Mouse (Mus musculus) lung, embryonic 14.5 days (tissue): ENCODE data around the gene Tmem56. TPM values are rescaled to one million over a fixed set of nuclear protein-coding genes. Genes with fewer than 3 reads are reported as not detected.

ENCODE experiments used
- ATAC-seq: fragments of 200-750 bp; cut with Nextera tagmentation; 2 replicates; pipeline ENCODE4 v1.8.0; 2017; ENCODE audit warnings: mild to moderate bottlenecking, moderate TSS enrichment, moderate library complexity; ENCODE audit not compliant: insufficient read depth
- DNase-seq: peaks from one replicate; pipeline ENCODE4 v3.0.0-alpha.2; 2015
- H3K27ac ChIP-seq: fragments of 300-500 bp; sonication (generic); 2 replicates; pipeline ENCODE4 v1.5.1; 2014; ENCODE audit warnings: low read depth, mild to moderate bottlenecking, moderate library complexity
- H3K27me3 ChIP-seq: fragments of 300-500 bp; sonication (generic); 2 replicates; pipeline ENCODE4 v1.6.1; 2014; ENCODE audit warnings: low read length, control low read depth; ENCODE audit not compliant: insufficient read depth
- H3K36me3 ChIP-seq: fragments of 300-500 bp; sonication (generic); 2 replicates; pipeline ENCODE4 v1.6.1; 2014; ENCODE audit warnings: control low read depth; ENCODE audit not compliant: insufficient read depth
- H3K4me1 ChIP-seq: fragments of 300-500 bp; sonication (generic); 2 replicates; pipeline ENCODE4 v1.6.1; 2014; ENCODE audit warnings: antibody characterized with exemption, control low read depth; ENCODE audit not compliant: insufficient read depth
- H3K4me2 ChIP-seq: fragments of 300-500 bp; sonication (generic); 2 replicates; pipeline ENCODE4 v1.6.1; 2014; ENCODE audit warnings: mild to moderate bottlenecking
- H3K4me3 ChIP-seq: fragments of 300-500 bp; sonication (generic); 2 replicates; pipeline ENCODE4 v1.5.1; 2014; ENCODE audit warnings: low read depth, low read length
- H3K9ac ChIP-seq: fragments of 300-500 bp; sonication (generic); 2 replicates; pipeline ENCODE4 v1.6.1; 2014
- H3K9me3 ChIP-seq: fragments of 300-500 bp; sonication (generic); 2 replicates; pipeline ENCODE4 v1.6.1; 2016; ENCODE audit warnings: low read depth, low read length, control low read depth
- CTCF ChIP-seq: IDR thresholded peaks from 2 replicates; pipeline ENCODE4 v1.5.1; 2016; ENCODE audit warnings: antibody characterized with exemption, low read depth
- WGBS: fragments of 180-500 bp; shearing (Covaris S2); extraction: QIAGEN DNeasy Blood & Tissue Kit; methylation state at CpG from one replicate; pipeline ENCODE4 v1.1.7; 2014; 5-methylcytosine and 5-hydroxymethylcytosine counted together
- polyA plus RNA-seq: library from polyadenylated mRNA; unstranded; fragments of >200 nt; fragmentation: Nextera tagmentation; extraction: Ambion mirVana; gene quantifications from 2 replicates; pipeline ENCODE4 v1.2.1, GENCODE M21; 2014

Tmem56 gene
- polyA plus RNA-seq, 1 experiment from 2014 or later: 0.34 TPM

DNA sequence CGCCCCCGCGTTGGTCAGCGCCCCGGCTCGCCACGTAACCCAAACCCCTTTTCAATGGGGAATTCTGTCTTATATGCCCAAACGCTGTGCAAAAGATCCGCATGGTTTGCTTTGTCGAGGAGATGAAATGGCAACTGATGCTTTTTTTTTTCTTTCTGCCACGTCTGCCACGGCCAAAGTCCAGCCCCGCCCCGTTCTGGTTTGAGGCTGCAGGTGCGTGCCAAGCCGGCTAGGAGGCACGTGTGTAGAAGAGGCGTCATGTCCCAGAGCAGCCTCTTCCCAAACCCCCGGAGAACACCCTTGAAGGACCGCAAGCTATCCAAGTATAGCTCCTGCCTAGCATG is 19.7 kb downstream of the Tmem56 start:
- H3K27me3 ChIP-seq: peaks cover 57% of the 10 kb centered on the region
- DNase-seq (peak; percentile 52), ATAC-seq (peak; percentile 48; the same call in 1 of the 2 replicates)
- 3% methylated on average over 20 of the region's 20 CpGs for WGBS
- peak overlapping the region; percentile 57 for H3K9ac ChIP-seq
- peak overlapping the region; percentile 64 for H3K4me3 ChIP-seq
- TF ChIP-seq CTCF: no peak
- H3K27ac ChIP-seq: no peak overlapping the region
- no peaks in the 10 kb centered on the region for H3K4me1 ChIP-seq
- H3K9me3 ChIP-seq: no peaks in the 10 kb centered on the region
- H3K36me3 ChIP-seq: no peaks in the 10 kb centered on the region
- H3K4me2 ChIP-seq: peak overlapping the region; percentile 100

DNA sequence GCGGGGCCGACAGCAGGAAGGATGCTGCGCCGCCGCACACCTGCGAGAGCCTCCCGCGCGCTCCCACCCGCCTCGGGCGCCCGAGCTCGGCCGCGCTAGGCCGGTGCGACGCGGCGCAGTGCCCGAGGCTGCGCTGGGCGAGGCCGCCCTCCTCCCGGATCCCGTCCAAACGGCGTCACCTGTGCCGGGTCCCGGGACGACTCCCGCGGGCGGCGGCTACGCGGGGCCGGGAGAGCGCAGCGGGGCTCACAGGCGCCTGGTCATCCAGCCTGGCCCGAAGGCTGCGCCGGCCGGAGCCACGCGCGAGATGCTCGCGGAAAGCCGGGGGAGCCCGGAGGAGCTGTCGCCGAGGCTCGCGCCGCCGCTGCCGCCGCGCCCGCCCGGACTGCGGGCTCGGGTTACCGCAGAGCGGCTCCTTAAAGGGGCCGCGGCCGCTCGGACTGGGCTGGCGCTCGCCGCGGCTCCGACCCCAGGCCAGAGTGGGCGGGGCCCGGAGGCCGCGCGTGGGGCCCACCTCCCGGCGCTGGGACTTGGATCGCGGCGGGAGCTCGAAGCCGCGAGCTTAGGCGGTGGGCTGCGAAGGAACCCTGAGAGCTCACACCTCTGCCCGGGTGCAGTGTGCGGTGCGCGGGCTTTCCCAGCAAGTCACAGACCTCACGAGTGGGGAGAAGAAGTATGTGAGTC is 20.2 kb downstream of the Tmem56 start:
- H3K9ac ChIP-seq: peak overlapping the region; percentile 57
- H3K27ac ChIP-seq: peak overlapping the region; percentile 24; the same call in 1 of the 2 replicates
- ATAC-seq (peak; percentile 92), DNase-seq (peak; percentile 83)
- H3K4me2 ChIP-seq: peak overlapping the region; percentile 100
- H3K4me1 ChIP-seq: no peaks in the 10 kb centered on the region
- no peaks in the 10 kb centered on the region for H3K9me3 ChIP-seq
- H3K36me3 ChIP-seq: no peaks in the 10 kb centered on the region
- TF ChIP-seq CTCF: no peak
- peak overlapping the region; percentile 64 for H3K4me3 ChIP-seq
- peaks cover 57% of the 10 kb centered on the region for H3K27me3 ChIP-seq
- under 1% methylated on average over 92 of the region's 97 CpGs for whole genome bisulfite sequencing

DNA sequence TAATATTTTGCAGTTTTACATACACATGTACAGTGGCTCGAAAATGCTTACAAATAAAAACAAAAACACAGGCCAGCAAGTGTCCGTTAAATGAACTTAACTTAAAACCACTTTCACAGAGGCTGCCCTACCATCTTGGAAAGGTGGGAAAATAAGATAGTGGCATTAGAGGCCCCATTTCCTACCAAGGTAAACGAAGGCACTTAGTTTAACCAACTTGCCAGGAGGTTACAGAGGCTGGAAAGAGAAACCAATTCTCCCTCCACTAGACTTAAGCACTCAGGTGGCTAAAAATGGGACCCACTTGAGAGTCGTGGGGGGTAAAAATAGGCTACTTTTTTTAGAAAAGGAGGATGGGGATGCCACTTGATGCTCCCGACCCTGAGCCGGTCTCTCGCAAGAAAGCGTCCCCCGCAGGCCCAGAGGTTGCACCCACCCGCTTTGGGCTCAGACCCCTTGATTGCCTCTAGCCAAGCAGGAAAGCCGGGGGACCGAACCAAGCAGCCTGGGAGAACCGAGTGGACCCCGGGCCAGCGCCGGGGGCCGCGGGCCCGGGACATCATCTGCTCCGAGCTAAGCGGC is 20.9 kb downstream of the Tmem56 start:
- Histone ChIP-seq H3K4me3 (peak overlapping the region; percentile 64), H3K9me3 (no peaks in the 10 kb centered on the region), H3K27ac (peak overlapping the region; percentile 24; the same call in 1 of the 2 replicates), H3K36me3 (no peaks in the 10 kb centered on the region), H3K4me1 (no peaks in the 10 kb centered on the region), H3K27me3 (peaks cover 57% of the 10 kb centered on the region), H3K9ac (peak overlapping the region; percentile 57), H3K4me2 (peak overlapping the region; percentile 100)
- TF ChIP-seq CTCF: no peak
- ATAC-seq (no peak), DNase-seq (no peak)
- WGBS: 9% methylated on average over 21 of the region's 21 CpGs

DNA sequence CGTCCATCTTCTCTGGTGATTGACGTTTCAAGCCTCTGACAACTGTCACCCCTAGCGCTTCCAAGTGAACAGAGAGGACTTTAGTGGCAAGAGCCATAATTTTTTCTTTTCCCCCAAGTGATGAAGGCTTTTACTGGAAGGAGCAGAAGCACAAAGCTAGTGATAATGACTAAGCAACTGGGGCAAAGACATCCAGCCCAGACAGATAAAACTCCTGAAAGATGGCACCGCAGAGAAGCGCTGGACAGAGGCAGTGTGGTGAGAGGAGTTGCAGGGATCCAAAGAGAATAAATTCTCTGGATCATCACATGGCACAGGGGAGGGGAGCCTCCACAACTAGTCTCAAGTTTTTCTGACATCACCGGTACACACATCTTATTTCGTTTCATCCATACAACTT is 21.6 kb downstream of the Tmem56 start:
- no peak for DNase-seq
- Histone ChIP-seq H3K27ac (no peak overlapping the region), H3K9ac (no peak overlapping the region), H3K4me2 (no peak overlapping the region; the same call in 1 of the 2 replicates), H3K36me3 (no peaks in the 10 kb centered on the region), H3K4me1 (no peaks in the 10 kb centered on the region), H3K27me3 (peaks cover 57% of the 10 kb centered on the region), H3K9me3 (no peaks in the 10 kb centered on the region), H3K4me3 (no peak overlapping the region)
- no peak for ATAC-seq
- no peak for TF ChIP-seq CTCF
- 57% methylated on average over 7 of the region's 7 CpGs for WGBS

DNA sequence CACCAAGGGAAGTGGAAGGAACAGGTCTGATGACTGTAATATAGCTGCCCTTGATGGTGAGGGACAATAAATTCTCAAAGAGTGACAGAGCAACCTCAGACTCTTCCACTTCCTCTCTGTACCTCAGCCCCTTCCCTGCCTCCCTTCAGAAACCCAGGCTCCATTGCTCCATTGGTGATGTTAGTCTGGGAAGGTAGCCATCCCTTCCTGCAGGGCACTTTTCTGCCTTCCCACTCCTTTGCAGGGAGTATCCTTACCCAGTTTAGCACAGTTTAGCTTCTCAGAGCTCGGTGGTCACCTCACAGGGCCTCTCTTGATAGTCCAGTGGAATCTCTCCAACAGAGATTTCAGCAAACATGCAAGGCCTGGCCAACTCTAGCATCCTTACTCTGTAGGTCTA is 22.1 kb downstream of the Tmem56 start:
- DNase-seq (no peak), ATAC-seq (no peak)
- TF ChIP-seq CTCF: no peak
- H3K27ac ChIP-seq: no peak overlapping the region
- H3K27me3 ChIP-seq: peaks cover 57% of the 10 kb centered on the region
- no peaks in the 10 kb centered on the region for H3K4me1 ChIP-seq
- H3K4me2 ChIP-seq: no peak overlapping the region
- no peak overlapping the region for H3K4me3 ChIP-seq
- no peaks in the 10 kb centered on the region for H3K36me3 ChIP-seq
- no peaks in the 10 kb centered on the region for H3K9me3 ChIP-seq
- H3K9ac ChIP-seq: no peak overlapping the region
- WGBS: 53% methylated on average over 1 of the region's 1 CpGs

DNA sequence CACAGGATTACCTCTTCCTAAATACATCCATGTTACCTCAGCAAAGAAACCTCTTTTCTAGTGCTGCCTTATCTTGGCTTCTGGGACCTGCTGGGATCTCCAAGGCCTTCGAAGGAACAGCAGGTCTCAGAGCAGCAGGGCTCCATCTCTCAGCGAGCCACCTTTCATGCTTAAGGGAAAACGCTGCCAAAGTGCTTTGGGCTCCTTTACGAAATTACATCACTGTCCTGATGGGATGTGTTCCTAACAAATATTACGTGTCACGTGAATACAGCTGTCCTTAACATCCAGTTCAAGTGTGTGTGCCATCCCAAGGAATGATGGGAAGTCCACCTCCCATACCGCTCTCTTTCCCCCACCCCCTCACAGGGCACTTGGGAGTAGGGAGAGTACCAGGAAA is 22.9 kb downstream of the Tmem56 start:
- no peak for TF ChIP-seq CTCF

DNA sequence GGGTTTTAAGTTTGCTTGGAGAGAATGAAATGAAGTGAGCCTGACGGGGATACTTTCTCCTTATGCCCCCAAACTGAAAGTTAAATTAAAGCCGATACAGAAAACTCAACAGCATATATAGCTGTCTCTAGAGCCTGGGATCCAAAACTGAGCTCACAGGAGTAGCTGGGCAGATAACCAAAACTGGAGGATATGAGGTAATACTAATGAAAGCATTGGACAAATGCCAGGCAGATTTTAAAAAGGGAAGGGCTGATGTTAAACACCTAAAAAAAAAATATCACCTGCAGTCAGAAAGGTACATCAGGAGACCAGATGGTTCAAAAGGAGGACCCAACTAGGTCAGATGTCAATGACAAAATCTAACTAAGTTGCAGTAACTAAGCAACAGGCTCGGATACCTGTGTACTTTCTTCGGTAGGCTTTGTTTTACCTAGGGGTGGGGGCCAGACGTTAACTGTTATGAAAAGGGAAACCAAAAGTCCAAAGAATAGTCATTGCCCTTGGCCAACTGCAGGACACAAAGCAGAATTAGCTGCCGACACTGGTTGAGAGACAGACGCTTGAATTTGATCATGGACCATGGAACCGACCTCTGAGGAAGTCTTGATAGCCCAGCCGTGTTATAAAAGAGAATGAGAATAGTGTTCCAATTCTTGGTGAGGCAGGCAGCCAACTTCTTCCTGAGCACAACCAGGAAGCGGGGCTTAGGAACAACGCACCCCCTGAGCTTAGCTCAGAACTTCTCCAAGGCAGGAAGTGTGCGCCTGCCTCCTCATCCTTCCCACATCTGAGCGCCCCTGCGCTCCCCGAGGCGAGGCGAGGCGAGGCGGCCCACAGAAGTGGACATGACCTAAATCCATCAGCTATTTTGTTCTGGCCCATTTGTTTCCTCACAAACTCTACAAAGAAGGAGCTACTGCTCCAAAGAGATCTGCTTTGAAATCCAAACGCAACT is 24.1 kb downstream of the Tmem56 start:
- DNase-seq (peak; percentile 49), ATAC-seq (no peak)
- no peak overlapping the region for H3K9ac ChIP-seq
- H3K4me3 ChIP-seq: no peak overlapping the region
- H3K27ac ChIP-seq: no peak overlapping the region
- no peaks in the 10 kb centered on the region for H3K36me3 ChIP-seq
- no peak for TF ChIP-seq CTCF
- 59% methylated on average over 20 of the region's 20 CpGs for WGBS
- H3K4me1 ChIP-seq: no peaks in the 10 kb centered on the region
- no peak overlapping the region for H3K4me2 ChIP-seq
- peaks cover 47% of the 10 kb centered on the region for H3K27me3 ChIP-seq
- no peaks in the 10 kb centered on the region for H3K9me3 ChIP-seq

More for the DNA sequence above, 22.9 kb downstream of the Tmem56 start:
- H3K36me3 ChIP-seq: no peaks in the 10 kb centered on the region
- 61% methylated on average over 7 of the region's 7 CpGs for WGBS
- H3K9me3 ChIP-seq: no peaks in the 10 kb centered on the region
- ATAC-seq (no peak), DNase-seq (no peak)
- H3K4me2 ChIP-seq: no peak overlapping the region
- H3K27ac ChIP-seq: no peak overlapping the region
- H3K4me3 ChIP-seq: no peak overlapping the region
- H3K27me3 ChIP-seq: peaks cover 57% of the 10 kb centered on the region
- H3K9ac ChIP-seq: no peak overlapping the region
- no peaks in the 10 kb centered on the region for H3K4me1 ChIP-seq
